Mouse (Mus musculus) stomach, embryonic 16.5 days (tissue): Measurements from ENCODE around the gene Sh3bp4. TPM values are rescaled to one million over a fixed set of nuclear protein-coding genes. Genes with fewer than 3 reads are reported as not detected.

Experiments
- ATAC-seq: fragments of 200-750 bp; cut with Nextera tagmentation; 2 replicates; pipeline ENCODE4 v1.8.0; 2017; ENCODE audit warnings: moderate number of reproducible peaks, moderate TSS enrichment; ENCODE audit not compliant: insufficient read depth, low FRiP score
- H3K27ac ChIP-seq: fragments of 300-500 bp; sonication (generic); 2 replicates; pipeline ENCODE4 v1.5.1; 2014; ENCODE audit warnings: low read length
- H3K27me3 ChIP-seq: fragments of 300-500 bp; sonication (generic); 2 replicates; pipeline ENCODE4 v1.6.1; 2014; ENCODE audit warnings: low read length, control low read depth, mixed read lengths; ENCODE audit not compliant: control insufficient read depth, insufficient read depth
- H3K36me3 ChIP-seq: fragments of 300-500 bp; sonication (generic); 2 replicates; pipeline ENCODE4 v1.6.1; 2014; ENCODE audit warnings: low read length; ENCODE audit not compliant: control insufficient read depth, insufficient read depth
- H3K4me1 ChIP-seq: fragments of 300-500 bp; sonication (generic); 2 replicates; pipeline ENCODE4 v1.6.1; 2014; ENCODE audit warnings: low read length, control low read depth, mixed read lengths; ENCODE audit not compliant: control insufficient read depth, insufficient read depth
- H3K4me2 ChIP-seq: fragments of 300-500 bp; sonication (generic); 2 replicates; pipeline ENCODE4 v1.6.1; 2014; ENCODE audit warnings: low read depth, low read length, mixed read lengths
- H3K4me3 ChIP-seq: fragments of 300-500 bp; sonication (generic); replicated peaks from 2 replicates; pipeline ENCODE4 v1.5.1; 2014; ENCODE audit warnings: mild to moderate bottlenecking, low read length
- H3K9ac ChIP-seq: fragments of 300-500 bp; sonication (generic); 2 replicates; pipeline ENCODE4 v1.6.1; 2014; ENCODE audit warnings: low read length
- H3K9me3 ChIP-seq: fragments of 300-500 bp; sonication (generic); replicated peaks from 2 replicates; pipeline ENCODE4 v1.6.1; 2016; ENCODE audit warnings: low read length, control low read depth; ENCODE audit not compliant: control insufficient read depth
- WGBS: fragments of 180-500 bp; shearing (Covaris S2); extraction: QIAGEN DNeasy Blood & Tissue Kit; methylation state at CpG from one replicate; pipeline ENCODE4 v1.1.7; 2014; 5-methylcytosine and 5-hydroxymethylcytosine counted together
- polyA plus RNA-seq: library from polyadenylated mRNA; unstranded; fragments of >200 nt; fragmentation: Nextera tagmentation; extraction: Ambion mirVana; gene quantifications from 2 replicates; pipeline ENCODE4 v1.2.1, GENCODE M21; 2015

The Sh3bp4 gene
- polyA plus RNA-seq: 20.1 and 20.6 TPM in 2 replicates

- Histone ChIP-seq H3K4me1 (peaks cover 31% of the 10 kb centered on the region), H3K9me3 (no peaks in the 10 kb centered on the region), H3K4me2 (peak within 1 kb of the TSS; percentile 67), H3K27me3 (no peaks in the 10 kb centered on the region), H3K36me3 (no peaks in the 10 kb centered on the region), H3K27ac (peak within 1 kb of the TSS; percentile 86), H3K9ac (peak within 1 kb of the TSS; percentile 91), H3K4me3 (peak within 1 kb of the TSS; percentile 83)
- WGBS: under 1% methylated on average over 61 of the region's 63 CpGs
- peak; percentile 97 for ATAC-seq
Observed at GRCm38 (mm10) chr1:89070103-89070700, at the start of gene Sh3bp4. Sh3bp4 (plus strand) TSS chr1:89070415.

DNA sequence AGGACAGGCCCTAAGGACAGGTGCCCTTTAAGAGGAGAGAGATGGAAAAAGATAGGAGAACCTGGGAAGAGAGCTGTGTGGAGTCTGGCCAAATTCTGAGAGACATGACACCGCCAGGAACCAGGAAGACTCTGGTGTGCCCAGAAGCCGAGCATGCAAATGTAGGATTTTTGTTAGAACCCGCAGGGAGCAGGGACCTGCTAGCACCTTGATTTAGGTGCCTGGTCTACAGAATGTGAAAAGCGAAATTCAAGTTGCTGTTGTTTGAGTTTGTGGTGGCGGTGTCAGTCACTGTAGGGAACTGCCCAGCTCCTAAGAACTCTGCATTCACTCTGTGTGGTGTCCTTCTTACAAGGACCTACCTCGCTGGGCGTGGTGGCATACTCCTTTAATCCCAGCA, 47.2 kb upstream of the Sh3bp4 start:
- Histone ChIP-seq H3K4me3 (no peak overlapping the region), H3K9ac (no peak overlapping the region), H3K27ac (no peak overlapping the region; the same call in 1 of the 2 replicates), H3K4me2 (no peak overlapping the region), H3K27me3 (no peaks in the 10 kb centered on the region), H3K9me3 (no peaks in the 10 kb centered on the region), H3K4me1 (peaks cover 16% of the 10 kb centered on the region), H3K36me3 (no peaks in the 10 kb centered on the region)
- 81% methylated on average over 7 of the region's 7 CpGs for WGBS
- no peak for ATAC-seq

DNA sequence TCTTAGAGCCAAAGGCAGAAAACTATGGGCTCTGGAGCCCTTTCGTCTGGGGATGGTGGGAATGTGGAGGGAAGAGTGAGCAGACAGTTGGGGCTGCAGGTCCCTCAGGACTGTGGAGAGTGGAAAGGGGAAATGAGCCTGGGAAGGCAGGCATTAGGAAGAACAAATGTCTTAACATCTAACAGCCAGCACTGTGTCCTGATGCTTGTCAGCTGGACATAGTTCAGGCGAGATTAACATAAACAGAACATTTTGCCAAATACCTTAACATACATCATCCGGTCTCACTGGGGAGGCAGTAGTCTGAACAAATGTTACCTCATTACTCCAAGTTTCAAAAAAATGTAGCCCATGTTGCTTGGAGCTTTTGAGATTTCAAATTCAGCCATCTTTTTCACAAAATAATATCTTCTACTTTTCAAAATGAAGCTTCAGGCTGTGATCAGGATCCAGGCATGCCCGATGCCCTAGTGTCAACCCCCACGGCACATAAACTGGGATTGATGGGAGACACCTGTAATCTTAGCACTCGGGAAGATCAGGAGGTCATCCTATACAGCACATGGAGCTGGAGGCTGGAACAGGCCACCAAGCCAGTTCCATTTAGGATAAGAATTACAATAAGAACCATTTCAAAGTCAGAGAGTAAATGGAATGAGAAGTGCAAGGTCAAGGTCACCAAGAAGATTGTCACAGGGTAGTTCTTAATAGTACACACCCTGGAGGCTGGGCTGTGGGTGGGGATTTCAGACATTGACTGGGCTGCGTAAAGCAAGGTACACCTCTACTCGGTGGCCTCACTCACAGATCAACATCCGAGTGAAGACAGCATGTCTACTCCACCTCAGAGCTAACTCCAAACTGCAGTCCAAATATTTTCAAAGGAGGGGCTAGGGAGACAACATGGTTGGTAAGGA, 45.3 kb upstream of the Sh3bp4 start:
- Histone ChIP-seq H3K27ac (peak overlapping the region; percentile 88), H3K9ac (no peak overlapping the region), H3K4me3 (no peak overlapping the region), H3K36me3 (no peaks in the 10 kb centered on the region), H3K27me3 (no peaks in the 10 kb centered on the region), H3K4me2 (no peak overlapping the region), H3K9me3 (no peaks in the 10 kb centered on the region), H3K4me1 (peaks cover 19% of the 10 kb centered on the region)
- 44% methylated on average over 9 of the region's 9 CpGs for WGBS
- peak; percentile 80 for ATAC-seq

GRCm38 (mm10) chr1:89026040-89026439, 44.2 kb upstream of the Sh3bp4 start:
- Histone ChIP-seq H3K4me2 (no peak overlapping the region), H3K27me3 (no peaks in the 10 kb centered on the region), H3K27ac (peak overlapping the region; percentile 88), H3K36me3 (no peaks in the 10 kb centered on the region), H3K4me3 (no peak overlapping the region), H3K4me1 (peaks cover 19% of the 10 kb centered on the region), H3K9me3 (no peaks in the 10 kb centered on the region), H3K9ac (peak overlapping the region; percentile 42; the same call in 1 of the 2 replicates)
- 53% methylated on average over 1 of the region's 1 CpGs for WGBS
- peak; percentile 41; the same call in 1 of the 2 replicates for ATAC-seq

- no peak for ATAC-seq
- H3K27me3 ChIP-seq: no peaks in the 10 kb centered on the region
- H3K9me3 ChIP-seq: no peaks in the 10 kb centered on the region
- no peak overlapping the region for H3K4me3 ChIP-seq
- peaks cover 26% of the 10 kb centered on the region for H3K4me1 ChIP-seq
- H3K4me2 ChIP-seq: no peak overlapping the region
- H3K36me3 ChIP-seq: no peaks in the 10 kb centered on the region
- H3K27ac ChIP-seq: no peak overlapping the region
- no peak overlapping the region for H3K9ac ChIP-seq
- WGBS: 62% methylated on average over 11 of the region's 11 CpGs
Observed at GRCm38 (mm10) chr1:89029136-89029927, 40.9 kb upstream of the Sh3bp4 start.

- Histone ChIP-seq H3K4me2 (no peak overlapping the region), H3K4me1 (peaks cover 12% of the 10 kb centered on the region; the same call in 1 of the 2 replicates), H3K9ac (no peak overlapping the region), H3K27ac (peak overlapping the region; percentile 35; the same call in 1 of the 2 replicates), H3K9me3 (0 out of 2 replicates have a peak, but pooled peaks cover 3% of the 10 kb centered on the region), H3K4me3 (no peak overlapping the region), H3K27me3 (no peaks in the 10 kb centered on the region), H3K36me3 (no peaks in the 10 kb centered on the region)
- ATAC-seq: no peak
- 51% methylated on average over 8 of the region's 8 CpGs for WGBS
Observed at GRCm38 (mm10) chr1:89033661-89034060, 36.6 kb upstream of the Sh3bp4 start.

DNA sequence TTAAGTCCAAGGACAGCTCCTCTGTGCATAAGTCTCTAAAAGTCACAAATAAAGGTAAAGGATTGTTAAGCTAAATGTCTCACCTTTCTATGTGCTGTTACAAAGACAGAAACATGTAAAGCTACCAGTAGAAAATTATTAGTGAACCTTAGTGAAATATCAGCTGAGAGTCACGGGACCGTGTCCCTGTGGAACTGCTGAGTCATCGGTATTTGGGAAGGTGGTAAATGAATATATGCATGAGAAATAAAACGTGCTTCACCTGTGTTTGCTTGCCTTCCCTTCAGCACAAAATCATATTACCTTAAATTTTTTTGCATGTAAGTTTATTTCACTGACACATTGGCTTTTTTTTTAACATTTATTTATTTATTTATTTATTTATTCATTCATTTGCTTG, 36.2 kb upstream of the Sh3bp4 start:
- Histone ChIP-seq H3K9me3 (0 out of 2 replicates have a peak, but pooled peaks cover 3% of the 10 kb centered on the region), H3K4me1 (peaks cover 12% of the 10 kb centered on the region; the same call in 1 of the 2 replicates), H3K27ac (no peak overlapping the region), H3K4me3 (no peak overlapping the region), H3K4me2 (no peak overlapping the region), H3K9ac (no peak overlapping the region), H3K27me3 (no peaks in the 10 kb centered on the region), H3K36me3 (no peaks in the 10 kb centered on the region)
- ATAC-seq: no peak
- WGBS: 79% methylated on average over 4 of the region's 4 CpGs

DNA sequence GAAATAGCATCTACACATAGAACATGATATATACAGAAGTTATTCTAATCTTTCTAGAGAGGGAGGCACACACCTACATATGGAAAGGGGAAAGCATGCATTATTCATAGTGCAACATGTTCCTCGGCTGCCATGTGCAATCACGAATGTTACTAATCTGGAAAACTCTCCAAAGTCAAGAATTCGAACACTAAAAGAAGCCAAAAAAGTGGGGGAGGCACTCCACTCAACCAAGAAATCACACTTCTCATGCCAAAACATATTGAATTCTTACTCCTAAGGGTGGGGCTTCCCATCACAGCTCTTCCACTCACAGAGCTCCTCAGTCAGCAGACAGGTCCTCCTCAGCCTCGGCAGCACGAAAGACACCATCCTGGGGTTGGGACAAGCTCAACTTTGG, 35.1 kb upstream of the Sh3bp4 start:
- Histone ChIP-seq H3K27ac (no peak overlapping the region), H3K4me1 (peaks cover 9% of the 10 kb centered on the region; the same call in 1 of the 2 replicates), H3K4me2 (no peak overlapping the region), H3K9me3 (0 out of 2 replicates have a peak, but pooled peaks cover 3% of the 10 kb centered on the region), H3K27me3 (no peaks in the 10 kb centered on the region), H3K36me3 (no peaks in the 10 kb centered on the region), H3K4me3 (no peak overlapping the region), H3K9ac (no peak overlapping the region)
- no peak for ATAC-seq
- WGBS: 71% methylated on average over 5 of the region's 5 CpGs
